Mouse (Mus musculus): ENCODE results near the gene Kdm1a. TPM values are rescaled to one million over a fixed set of nuclear protein-coding genes. Genes with fewer than 3 reads are reported as not detected.

Gene Kdm1a
- total and polyA plus RNA-seq, 2 experiments from 2014 or later, result 51.9 to 216 TPM

DNA sequence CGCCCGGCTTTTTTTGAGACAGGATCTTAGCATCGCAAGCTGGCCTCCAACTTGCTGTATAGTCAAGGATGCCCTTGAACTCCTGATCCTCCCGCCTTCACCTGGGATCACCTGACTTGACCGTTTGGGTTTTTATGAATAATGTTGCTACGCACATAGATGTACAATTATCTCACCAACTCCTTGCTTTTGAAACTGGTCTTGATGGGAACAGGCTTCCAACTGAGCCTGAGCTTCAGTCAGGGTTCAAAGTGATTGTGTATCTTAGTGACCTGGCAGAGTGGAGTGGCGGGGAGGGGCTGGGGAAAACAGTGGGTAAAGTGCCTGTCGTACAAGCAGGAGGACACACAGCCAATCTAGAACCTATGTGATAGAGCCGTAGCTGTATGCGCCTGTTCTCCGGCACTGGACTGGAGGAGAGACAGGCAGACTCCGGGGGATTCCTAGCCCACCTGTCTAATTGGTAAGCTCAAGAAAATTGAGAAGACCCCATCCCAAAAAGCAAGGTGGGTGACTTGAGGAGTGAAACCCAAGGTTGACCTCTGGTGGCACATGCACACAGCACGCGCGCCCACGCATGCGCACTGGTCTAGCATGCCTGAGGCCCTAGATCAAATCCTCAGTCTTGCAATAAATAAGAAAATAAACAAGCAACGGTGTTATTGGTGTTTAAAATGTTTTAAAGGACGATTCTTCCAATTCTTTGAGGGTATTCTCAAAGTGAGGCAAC, 3.4 kb upstream of the Kdm1a start:
- Histone ChIP-seq H3K4me2 (ENCODE audit: low read depth) (no peak overlapping the region), H3K27me3 (ENCODE audit: insufficient read depth, low read length) (no peaks in the 10 kb centered on the region), H3K9me3 (ENCODE audit: low read length) (no peaks in the 10 kb centered on the region), H3K4me3 (ENCODE audit: low read depth, low read length) (no peak overlapping the region), H3K4me1 (ENCODE audit: insufficient read depth) (peaks cover 5% of the 10 kb centered on the region; the same call in 1 of the 2 replicates), H3K36me3 (ENCODE audit: insufficient read depth) (no peaks in the 10 kb centered on the region), H3K27ac (ENCODE audit: low read depth, low read length) (no peak overlapping the region), H3K9ac (no peak overlapping the region)
- TF ChIP-seq CTCF (IDR thresholded peaks at IDR 0.05; ENCODE audit: low read depth), result no peak
- no peak for ATAC-seq
- 93% methylated on average over 19 of the region's 19 CpGs for WGBS
- no peak for DNase-seq

- Histone ChIP-seq H3K27me3 (ENCODE audit: insufficient read depth, low read length) (no peaks in the 10 kb centered on the region), H3K4me2 (ENCODE audit: low read depth) (peak overlapping the region; percentile 63), H3K9me3 (ENCODE audit: low read length) (no peaks in the 10 kb centered on the region), H3K4me1 (ENCODE audit: insufficient read depth) (peaks cover 18% of the 10 kb centered on the region), H3K27ac (ENCODE audit: low read depth, low read length) (peak overlapping the region; percentile 91), H3K36me3 (ENCODE audit: insufficient read depth) (no peaks in the 10 kb centered on the region), H3K4me3 (ENCODE audit: low read depth, low read length) (peak overlapping the region; percentile 95), H3K9ac (peak overlapping the region; percentile 97)
- 1% methylated on average over 46 of the region's 68 CpGs for WGBS
- ATAC-seq (peak; percentile 57), DNase-seq (peak; percentile 66)
- TF ChIP-seq CTCF (IDR thresholded peaks at IDR 0.05; ENCODE audit: low read depth), result no peak
Measured at GRCm38 (mm10) chr4:136602018-136602554, 437 bp downstream of the Kdm1a start.

GRCm38 (mm10) chr4:136601476-136601875, 1.0 kb downstream of the Kdm1a start:
- Histone ChIP-seq H3K27me3 (ENCODE audit: insufficient read depth, low read length) (no peaks in the 10 kb centered on the region), H3K36me3 (ENCODE audit: insufficient read depth) (no peaks in the 10 kb centered on the region), H3K4me3 (ENCODE audit: low read depth, low read length) (peak overlapping the region; percentile 95), H3K9ac (peak overlapping the region; percentile 97), H3K4me2 (ENCODE audit: low read depth) (peak overlapping the region; percentile 63), H3K4me1 (ENCODE audit: insufficient read depth) (peaks cover 18% of the 10 kb centered on the region), H3K27ac (ENCODE audit: low read depth, low read length) (peak overlapping the region; percentile 91), H3K9me3 (ENCODE audit: low read length) (no peaks in the 10 kb centered on the region)
- peak; percentile 80 for DNase-seq
- TF ChIP-seq CTCF (IDR thresholded peaks at IDR 0.05; ENCODE audit: low read depth), result no peak
- whole genome bisulfite sequencing, result under 1% methylated on average over 13 of the region's 13 CpGs
- no peak for ATAC-seq

DNA sequence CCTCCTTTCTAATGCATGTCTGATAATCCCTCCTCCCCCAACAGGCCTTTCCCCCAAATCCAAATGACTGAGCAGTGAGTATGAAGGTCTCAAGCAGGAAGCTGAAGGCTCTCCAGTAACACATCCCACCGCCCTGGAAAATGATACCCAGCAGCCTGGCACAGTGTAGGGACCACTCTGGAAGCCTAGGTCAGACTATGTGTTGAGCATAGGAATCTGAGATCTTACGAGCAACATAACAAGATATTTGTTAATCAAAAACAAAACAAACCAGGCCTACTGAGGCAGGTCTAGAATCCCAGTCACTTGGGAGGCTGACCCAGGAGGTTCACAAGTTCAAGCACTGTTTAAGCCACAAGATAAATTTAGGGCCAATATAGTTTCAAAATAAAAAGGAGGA, 2.0 kb downstream of the Kdm1a start:
- WGBS, result 87% methylated on average over 2 of the region's 2 CpGs
- H3K4me3 ChIP-seq (ENCODE audit: low read depth, low read length), result peak overlapping the region; percentile 95
- H3K27me3 ChIP-seq (ENCODE audit: insufficient read depth, low read length), result no peaks in the 10 kb centered on the region
- H3K4me2 ChIP-seq (ENCODE audit: low read depth), result peak overlapping the region; percentile 63
- peak overlapping the region; percentile 97; the same call in 1 of the 2 replicates for H3K9ac ChIP-seq
- ATAC-seq (no peak), DNase-seq (no peak)
- TF ChIP-seq CTCF (IDR thresholded peaks at IDR 0.05; ENCODE audit: low read depth), result no peak
- H3K27ac ChIP-seq (ENCODE audit: low read depth, low read length), result no peak overlapping the region
- no peaks in the 10 kb centered on the region for H3K36me3 ChIP-seq (ENCODE audit: insufficient read depth)
- no peaks in the 10 kb centered on the region for H3K9me3 ChIP-seq (ENCODE audit: low read length)
- H3K4me1 ChIP-seq (ENCODE audit: insufficient read depth), result peaks cover 18% of the 10 kb centered on the region

DNA sequence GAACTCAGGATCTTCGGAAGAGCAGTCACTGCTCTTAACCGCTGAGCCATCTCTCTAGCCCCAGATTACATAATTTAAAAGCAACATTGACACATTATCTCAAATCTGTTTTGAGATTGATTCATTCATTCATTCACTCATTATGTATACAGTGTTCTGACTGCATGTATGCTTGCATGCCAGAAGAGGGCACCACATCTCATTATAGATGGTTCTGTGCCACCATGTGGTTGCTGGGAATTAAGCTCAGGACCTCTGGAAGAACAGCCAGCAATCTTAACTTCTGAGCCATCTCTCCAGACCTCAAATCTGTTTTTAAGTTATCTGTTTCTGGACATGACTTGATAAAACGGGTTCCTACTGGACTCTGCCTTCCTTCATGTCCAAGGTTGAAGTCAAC, 2.7 kb downstream of the Kdm1a start:
- H3K4me2 ChIP-seq (ENCODE audit: low read depth), result peak overlapping the region; percentile 63

DNA sequence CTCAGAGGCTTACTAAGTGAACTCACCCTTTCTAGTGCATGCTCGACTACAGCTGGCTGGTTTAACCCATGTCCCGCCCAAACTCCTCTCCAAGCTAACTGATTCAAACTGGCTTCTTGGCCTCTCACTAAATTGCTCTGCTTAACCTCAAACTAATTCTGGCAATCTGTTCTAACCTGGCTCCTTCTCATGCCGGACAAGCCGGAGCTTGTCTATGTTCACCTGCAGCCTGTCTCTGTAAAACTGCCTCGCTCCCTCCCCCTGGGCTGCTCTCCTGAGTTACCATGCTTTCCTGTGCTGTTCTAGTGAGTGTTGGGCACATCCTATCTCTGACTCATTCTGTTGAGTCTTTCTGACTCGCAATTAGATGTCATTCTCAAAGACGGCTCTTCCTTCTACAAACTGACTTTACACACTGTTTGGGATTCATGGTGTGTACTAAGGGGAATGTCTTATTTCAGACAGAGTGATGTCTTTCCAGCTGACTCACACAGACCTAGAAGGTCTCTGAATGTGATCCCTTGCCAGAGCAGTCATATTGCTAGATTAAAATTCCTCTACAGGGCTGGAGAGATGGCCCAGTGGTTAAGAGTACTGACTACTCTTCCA, 4.2 kb downstream of the Kdm1a start:
- H3K4me1 ChIP-seq (ENCODE audit: insufficient read depth), result peaks cover 18% of the 10 kb centered on the region
- WGBS, result 88% methylated on average over 7 of the region's 7 CpGs
- no peaks in the 10 kb centered on the region; the same call in 1 of the 2 replicates for H3K36me3 ChIP-seq (ENCODE audit: insufficient read depth)
- DNase-seq (no peak), ATAC-seq (no peak)
- no peak overlapping the region for H3K4me2 ChIP-seq (ENCODE audit: low read depth)
- no peak overlapping the region for H3K27ac ChIP-seq (ENCODE audit: low read depth, low read length)
- no peak overlapping the region for H3K4me3 ChIP-seq (ENCODE audit: low read depth, low read length)
- H3K27me3 ChIP-seq (ENCODE audit: insufficient read depth, low read length), result no peaks in the 10 kb centered on the region
- TF ChIP-seq CTCF (IDR thresholded peaks at IDR 0.05; ENCODE audit: low read depth), result no peak
- H3K9me3 ChIP-seq (ENCODE audit: low read length), result no peaks in the 10 kb centered on the region
- H3K9ac ChIP-seq, result no peak overlapping the region

More for the DNA sequence above, 2.7 kb downstream of the Kdm1a start:
- no peak overlapping the region for H3K9ac ChIP-seq
- peaks cover 18% of the 10 kb centered on the region for H3K4me1 ChIP-seq (ENCODE audit: insufficient read depth)
- no peaks in the 10 kb centered on the region for H3K27me3 ChIP-seq (ENCODE audit: insufficient read depth, low read length)
- H3K9me3 ChIP-seq (ENCODE audit: low read length), result no peaks in the 10 kb centered on the region
- peak; percentile 46 for TF ChIP-seq CTCF (IDR thresholded peaks at IDR 0.05; ENCODE audit: low read depth)
- 85% methylated on average over 3 of the region's 3 CpGs for WGBS
- no peak for ATAC-seq
- no peaks in the 10 kb centered on the region for H3K36me3 ChIP-seq (ENCODE audit: insufficient read depth)
- H3K27ac ChIP-seq (ENCODE audit: low read depth, low read length), result no peak overlapping the region
- DNase-seq, result no peak
- H3K4me3 ChIP-seq (ENCODE audit: low read depth, low read length), result no peak overlapping the region

DNA sequence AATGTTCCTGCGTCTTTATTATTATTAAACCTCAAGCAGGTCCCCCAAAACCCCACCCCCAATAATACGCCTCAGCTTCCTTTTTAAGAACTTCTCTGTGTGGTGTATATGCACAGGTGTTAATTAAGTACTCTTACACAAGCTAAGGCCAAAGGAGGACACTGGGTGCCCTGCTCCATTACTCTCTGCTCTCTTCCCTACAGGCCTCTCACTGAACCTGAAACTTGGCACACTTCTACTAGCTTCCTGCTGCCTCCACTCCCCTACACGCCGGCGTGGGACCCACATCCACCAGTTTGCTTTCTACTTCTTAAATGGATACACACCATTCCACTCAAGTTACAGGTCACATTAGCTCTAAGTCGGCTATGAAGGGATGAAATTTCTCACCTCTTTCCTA, 7.3 kb downstream of the Kdm1a start:
- no peak for ATAC-seq
- H3K4me2 ChIP-seq (ENCODE audit: low read depth), result no peak overlapping the region
- TF ChIP-seq CTCF (IDR thresholded peaks at IDR 0.05; ENCODE audit: low read depth), result no peak
- H3K27ac ChIP-seq (ENCODE audit: low read depth, low read length), result no peak overlapping the region
- H3K27me3 ChIP-seq (ENCODE audit: insufficient read depth, low read length), result no peaks in the 10 kb centered on the region
- no peak for DNase-seq
- H3K9me3 ChIP-seq (ENCODE audit: low read length), result no peaks in the 10 kb centered on the region
- 81% methylated on average over 6 of the region's 6 CpGs for WGBS
- no peak overlapping the region for H3K4me3 ChIP-seq (ENCODE audit: low read depth, low read length)
- peaks cover 6% of the 10 kb centered on the region; the same call in 1 of the 2 replicates for H3K4me1 ChIP-seq (ENCODE audit: insufficient read depth)
- peaks cover 2% of the 10 kb centered on the region; the same call in 1 of the 2 replicates for H3K36me3 ChIP-seq (ENCODE audit: insufficient read depth)
- no peak overlapping the region for H3K9ac ChIP-seq

Data from forebrain, postnatal 0 days (tissue).